Mouse (Mus musculus) liver, embryonic 15.5 days (tissue): Measurements from ENCODE around the gene Siglec1. TPM values are rescaled to one million over a fixed set of nuclear protein-coding genes. Genes with fewer than 3 reads are reported as not detected.
"Not testable (repeated sequence)": the region's sequence is repeated elsewhere in the genome, so short reads cannot be mapped to it uniquely, and the experiment has no call there.

ENCODE experiments used
- ATAC-seq: fragments of 200-750 bp; cut with Nextera tagmentation; 2 replicates; pipeline ENCODE4 v1.8.0; 2017; ENCODE audit warnings: moderate number of reproducible peaks, mild to moderate bottlenecking, moderate library complexity; ENCODE audit not compliant: insufficient read depth
- H3K27ac ChIP-seq: fragments of 300-500 bp; sonication (generic); replicated peaks from 2 replicates; pipeline ENCODE4 v1.5.1; 2015; ENCODE audit warnings: mild to moderate bottlenecking, inconsistent platforms
- H3K27me3 ChIP-seq: fragments of 300-500 bp; sonication (generic); 2 replicates; pipeline ENCODE4 v1.6.1; 2015; ENCODE audit warnings: mild to moderate bottlenecking, inconsistent platforms
- H3K36me3 ChIP-seq: fragments of 300-500 bp; sonication (generic); replicated peaks from 2 replicates; pipeline ENCODE4 v1.6.1; 2015; ENCODE audit warnings: moderate library complexity, mild to moderate bottlenecking, inconsistent platforms
- H3K4me1 ChIP-seq: fragments of 300-500 bp; sonication (generic); replicated peaks from 2 replicates; pipeline ENCODE4 v1.6.1; 2015; ENCODE audit warnings: inconsistent platforms
- H3K4me2 ChIP-seq: fragments of 300-500 bp; sonication (generic); 2 replicates; pipeline ENCODE4 v1.6.1; 2015; ENCODE audit warnings: moderate library complexity, mild to moderate bottlenecking, inconsistent platforms
- H3K4me3 ChIP-seq: fragments of 300-500 bp; sonication (generic); replicated peaks from 2 replicates; pipeline ENCODE4 v1.5.1; 2015; ENCODE audit warnings: mild to moderate bottlenecking, inconsistent platforms
- H3K9ac ChIP-seq: fragments of 300-500 bp; sonication (generic); 2 replicates; pipeline ENCODE4 v1.6.1; 2015; ENCODE audit warnings: moderate library complexity, mild to moderate bottlenecking, inconsistent platforms
- H3K9me3 ChIP-seq: fragments of 300-500 bp; sonication (generic); replicated peaks from 2 replicates; pipeline ENCODE4 v1.6.1; 2016; ENCODE audit warnings: inconsistent platforms
- WGBS: fragments of 180-500 bp; shearing (Covaris S2); methylation state at CpG from one replicate; pipeline ENCODE4 v1.1.7; 2015; ENCODE audit warnings: mixed read lengths; ENCODE audit not compliant: insufficient replicate concordance; 5-methylcytosine and 5-hydroxymethylcytosine counted together
- microRNA-seq: library from miRNA; unstranded; fragments of <30 nt; microRNA quantifications from one replicate; pipeline ENCODE4, GENCODE M21; 2016
- polyA plus RNA-seq: library from polyadenylated mRNA; unstranded; fragments of >200 nt; fragmentation: Nextera tagmentation; extraction: Ambion mirVana; gene quantifications from 2 replicates; pipeline ENCODE4 v1.2.1, GENCODE M21; 2015

Gene Siglec1
- polyA plus RNA-seq, 1 experiment from 2014 or later: 1.5 TPM

GRCm38 (mm10) chr2:131036757-131037156, 49.8 kb downstream of the Siglec1 start:
- Histone ChIP-seq H3K9me3 (no peaks in the 10 kb centered on the region), H3K27me3 (peaks cover 71% of the 10 kb centered on the region), H3K27ac (no peak overlapping the region), H3K4me3 (no peak overlapping the region), H3K9ac (no peak overlapping the region), H3K4me1 (peaks cover 5% of the 10 kb centered on the region), H3K36me3 (no peaks in the 10 kb centered on the region), H3K4me2 (no peak overlapping the region)
- no peak for ATAC-seq

- Histone ChIP-seq H3K9ac (no peak overlapping the region), H3K27me3 (peaks cover 67% of the 10 kb centered on the region), H3K4me1 (peaks cover 5% of the 10 kb centered on the region), H3K4me2 (no peak overlapping the region), H3K9me3 (no peaks in the 10 kb centered on the region), H3K27ac (no peak overlapping the region), H3K4me3 (no peak overlapping the region), H3K36me3 (no peaks in the 10 kb centered on the region)
- 62% methylated on average over 2 of the region's 2 CpGs for WGBS
- ATAC-seq: no peak
These were observed 50.2 kb downstream of the Siglec1 start for GRCm38 (mm10) chr2:131036343-131036742.

GRCm38 (mm10) chr2:131031406-131031805, 55.2 kb downstream of the Siglec1 start:
- H3K4me2 ChIP-seq, H3K4me3 ChIP-seq, H3K9me3 ChIP-seq, H3K36me3 ChIP-seq, H3K27ac ChIP-seq, H3K9ac ChIP-seq: not testable (repeated sequence)
- peaks cover 18% of the 10 kb centered on the region for H3K27me3 ChIP-seq
- 8% methylated on average over 1 of the region's 1 CpGs for WGBS
- peak; percentile 81 for ATAC-seq
- H3K4me1 ChIP-seq: peaks cover 31% of the 10 kb centered on the region

- Histone ChIP-seq H3K4me1 (peaks cover 31% of the 10 kb centered on the region), H3K4me3 (no peak overlapping the region), H3K27me3 (peaks cover 14% of the 10 kb centered on the region), H3K4me2 (0 out of 2 replicates have a peak overlapping the region, but pooled peaks have one; percentile 1), H3K27ac (peak overlapping the region; percentile 7; the same call in 1 of the 2 replicates), H3K9me3 (no peaks in the 10 kb centered on the region), H3K36me3 (0 out of 2 replicates have a peak, but pooled peaks cover 1% of the 10 kb centered on the region), H3K9ac (no peak overlapping the region)
- peak; percentile 57; the same call in 1 of the 2 replicates for ATAC-seq
- WGBS: 78% methylated on average over 1 of the region's 1 CpGs
These were observed 55.6 kb downstream of the Siglec1 start for GRCm38 (mm10) chr2:131030998-131031397.

- peaks cover 5% of the 10 kb centered on the region; the same call in 1 of the 2 replicates for H3K36me3 ChIP-seq
- WGBS: 83% methylated on average over 2 of the region's 2 CpGs
- H3K27me3 ChIP-seq: peaks cover 9% of the 10 kb centered on the region; the same call in 1 of the 2 replicates
- H3K4me3 ChIP-seq: no peak overlapping the region
- peak overlapping the region; percentile 7; the same call in 1 of the 2 replicates for H3K27ac ChIP-seq
- no peaks in the 10 kb centered on the region for H3K9me3 ChIP-seq
- peaks cover 31% of the 10 kb centered on the region for H3K4me1 ChIP-seq
- no peak overlapping the region for H3K9ac ChIP-seq
- H3K4me2 ChIP-seq: no peak overlapping the region
- ATAC-seq: no peak
These were observed 56.0 kb downstream of the Siglec1 start for GRCm38 (mm10) chr2:131030561-131030960.

GRCm38 (mm10) chr2:131029065-131029935, 57.3 kb downstream of the Siglec1 start:
- Histone ChIP-seq H3K9me3 (no peaks in the 10 kb centered on the region), H3K36me3 (peaks cover 14% of the 10 kb centered on the region), H3K4me3 (no peak overlapping the region), H3K4me1 (peaks cover 31% of the 10 kb centered on the region), H3K27ac (peak overlapping the region; percentile 19; the same call in 1 of the 2 replicates), H3K9ac (no peak overlapping the region), H3K27me3 (no peaks in the 10 kb centered on the region), H3K4me2 (no peak overlapping the region)
- 52% methylated on average over 9 of the region's 9 CpGs for WGBS
- no peak for ATAC-seq

- no peak overlapping the region for H3K9ac ChIP-seq
- peaks cover 28% of the 10 kb centered on the region for H3K4me1 ChIP-seq
- no peaks in the 10 kb centered on the region for H3K9me3 ChIP-seq
- no peak for ATAC-seq
- H3K4me3 ChIP-seq: no peak overlapping the region
- no peak overlapping the region for H3K4me2 ChIP-seq
- no peak overlapping the region for H3K27ac ChIP-seq
- WGBS: 82% methylated on average over 3 of the region's 3 CpGs
- no peaks in the 10 kb centered on the region for H3K27me3 ChIP-seq
- H3K36me3 ChIP-seq: peaks cover 30% of the 10 kb centered on the region
These were observed 59.6 kb downstream of the Siglec1 start for GRCm38 (mm10) chr2:131026941-131027340.

- peaks cover 38% of the 10 kb centered on the region for H3K36me3 ChIP-seq
- no peak for ATAC-seq
- no peak overlapping the region for H3K4me2 ChIP-seq
- no peak overlapping the region for H3K4me3 ChIP-seq
- H3K27ac ChIP-seq: no peak overlapping the region
- H3K9ac ChIP-seq: no peak overlapping the region; the same call in 1 of the 2 replicates
- WGBS: 62% methylated on average over 2 of the region's 2 CpGs
- H3K9me3 ChIP-seq: no peaks in the 10 kb centered on the region
- no peaks in the 10 kb centered on the region for H3K27me3 ChIP-seq
- peaks cover 16% of the 10 kb centered on the region for H3K4me1 ChIP-seq
These were observed 61.3 kb downstream of the Siglec1 start for GRCm38 (mm10) chr2:131025230-131025629.

Small RNA genes lying within 50 kb of the gene (microRNA-seq; reads per million reads assigned to microRNA genes)
- not detected for gene Mir6973b

Other genes starting within 250 kb of the Siglec1 start
- gene 4930402H24Rik, start 180.4 kb downstream of the Siglec1 start, polyA plus RNA-seq: 9.8 and 11.4 TPM in 2 replicates
- gene Atrn, start 180.3 kb downstream of the Siglec1 start, polyA plus RNA-seq: 2.2 and 3.0 TPM in 2 replicates
- 0.23 and 0.37 TPM in 2 replicates for gene Gfra4, start 43.7 kb downstream of the Siglec1 start, polyA plus RNA-seq
- 0.62 and 0.86 TPM in 2 replicates for gene Adam33, start 23.0 kb downstream of the Siglec1 start, polyA plus RNA-seq
- 1.8 and 1.9 TPM in 2 replicates for gene Hspa12b, start 40.5 kb upstream of the Siglec1 start, polyA plus RNA-seq
- gene Gm11037, start 46.7 kb upstream of the Siglec1 start, polyA plus RNA-seq: not detected in 2 replicates
- 135 and 147 TPM in 2 replicates for gene 1700037H04Rik, start 73.3 kb upstream of the Siglec1 start, polyA plus RNA-seq
- gene Cenpb, start 93.3 kb upstream of the Siglec1 start, polyA plus RNA-seq: 4.1 and 5.4 TPM in 2 replicates
- 236 and 279 TPM in 2 replicates for gene Cdc25b, start 100.2 kb upstream of the Siglec1 start, polyA plus RNA-seq
- 1.6 and 1.8 TPM in 2 replicates for gene Spef1, start 100.5 kb upstream of the Siglec1 start, polyA plus RNA-seq
- 16.6 and 18.3 TPM in 2 replicates for gene Ap5s1, start 120.3 kb upstream of the Siglec1 start, polyA plus RNA-seq
- gene Mavs, start 147.3 kb upstream of the Siglec1 start, polyA plus RNA-seq: 29.8 and 33.5 TPM in 2 replicates
- 21.7 and 22.0 TPM in 2 replicates for gene Pank2, start 175.7 kb upstream of the Siglec1 start, polyA plus RNA-seq